Mouse (Mus musculus): ENCODE measurements around the gene Tlx1. TPM values are rescaled to one million over a fixed set of nuclear protein-coding genes. Genes with fewer than 3 reads are reported as not detected.
A peak's percentile ranks its signal among the peaks of the same experiment; 100 is the strongest.

The Tlx1 gene
- polyA plus RNA-seq, 1 experiment from 2014 or later = 1.8 TPM

- no peak for ATAC-seq (ENCODE audit: low FRiP score, low read depth)
- H3K9me3 ChIP-seq = peaks cover 3% of the 10 kb centered on the region; the same call in 1 of the 2 replicates
- no peak overlapping the region for H3K27ac ChIP-seq (replicated peaks)
- no peaks in the 10 kb centered on the region for H3K36me3 ChIP-seq
- H3K4me1 ChIP-seq (replicated peaks) = peaks cover 18% of the 10 kb centered on the region
- 3% methylated on average over 4 of the region's 4 CpGs for WGBS
- H3K9ac ChIP-seq = no peak overlapping the region
- peaks cover 95% of the 10 kb centered on the region for H3K27me3 ChIP-seq
- H3K4me2 ChIP-seq = no peak overlapping the region
- H3K4me3 ChIP-seq = no peak overlapping the region
Observed at GRCm38 (mm10) chr19:45147071-45147470, 3.4 kb upstream of the Tlx1 start.

GRCm38 (mm10) chr19:45151361-45152182 is 1.1 kb downstream of the Tlx1 start:
- H3K27me3 ChIP-seq = peaks cover 85% of the 10 kb centered on the region
- peaks cover 16% of the 10 kb centered on the region for H3K4me1 ChIP-seq (replicated peaks)
- 3% methylated on average over 36 of the region's 36 CpGs for WGBS
- no peak overlapping the region for H3K27ac ChIP-seq (replicated peaks)
- ATAC-seq (ENCODE audit: low FRiP score, low read depth) = 0 out of 2 replicates have a peak, but pooled peaks have one; percentile 42
- H3K4me2 ChIP-seq = peak overlapping the region; percentile 45
- peaks cover 3% of the 10 kb centered on the region; the same call in 1 of the 2 replicates for H3K9me3 ChIP-seq
- H3K36me3 ChIP-seq = no peaks in the 10 kb centered on the region
- H3K4me3 ChIP-seq = peak overlapping the region; percentile 28
- H3K9ac ChIP-seq = no peak overlapping the region

- Histone ChIP-seq H3K4me1 (replicated peaks) (peaks cover 16% of the 10 kb centered on the region), H3K9me3 (peaks cover 3% of the 10 kb centered on the region; the same call in 1 of the 2 replicates), H3K27me3 (peaks cover 85% of the 10 kb centered on the region), H3K27ac (replicated peaks) (no peak overlapping the region), H3K4me2 (no peak overlapping the region), H3K4me3 (no peak overlapping the region), H3K9ac (no peak overlapping the region), H3K36me3 (no peaks in the 10 kb centered on the region)
- WGBS = 3% methylated on average over 8 of the region's 8 CpGs
- ATAC-seq (ENCODE audit: low FRiP score, low read depth) = no peak
Observed at GRCm38 (mm10) chr19:45152183-45152650, 1.7 kb downstream of the Tlx1 start.

GRCm38 (mm10) chr19:45153311-45154058 is 3.0 kb downstream of the Tlx1 start:
- H3K4me2 ChIP-seq = peak overlapping the region; percentile 23; the same call in 1 of the 2 replicates
- under 1% methylated on average over 44 of the region's 44 CpGs for WGBS
- no peaks in the 10 kb centered on the region for H3K9me3 ChIP-seq
- no peak overlapping the region for H3K9ac ChIP-seq
- H3K27me3 ChIP-seq = peaks cover 84% of the 10 kb centered on the region
- no peak for ATAC-seq (ENCODE audit: low FRiP score, low read depth)
- H3K4me1 ChIP-seq (replicated peaks) = peaks cover 16% of the 10 kb centered on the region
- no peak overlapping the region for H3K27ac ChIP-seq (replicated peaks)
- H3K4me3 ChIP-seq = 0 out of 2 replicates have a peak overlapping the region, but pooled peaks have one; percentile 6
- H3K36me3 ChIP-seq = no peaks in the 10 kb centered on the region

GRCm38 (mm10) chr19:45154059-45154386 is 3.5 kb downstream of the Tlx1 start:
- H3K4me3 ChIP-seq = 0 out of 2 replicates have a peak overlapping the region, but pooled peaks have one; percentile 6
- ATAC-seq (ENCODE audit: low FRiP score, low read depth) = no peak

GRCm38 (mm10) chr19:45154521-45154920 is 4.0 kb downstream of the Tlx1 start:
- ATAC-seq (ENCODE audit: low FRiP score, low read depth) = no peak
- H3K36me3 ChIP-seq = no peaks in the 10 kb centered on the region
- H3K27ac ChIP-seq (replicated peaks) = no peak overlapping the region
- WGBS = under 1% methylated on average over 18 of the region's 18 CpGs
- H3K9me3 ChIP-seq = no peaks in the 10 kb centered on the region
- no peak overlapping the region for H3K4me3 ChIP-seq
- no peak overlapping the region for H3K9ac ChIP-seq
- H3K4me2 ChIP-seq = no peak overlapping the region
- peaks cover 16% of the 10 kb centered on the region for H3K4me1 ChIP-seq (replicated peaks)
- H3K27me3 ChIP-seq = peaks cover 84% of the 10 kb centered on the region

More at GRCm38 (mm10) chr19:45154059-45154386, 3.5 kb downstream of the Tlx1 start:
- Histone ChIP-seq H3K36me3 (no peaks in the 10 kb centered on the region), H3K27ac (replicated peaks) (no peak overlapping the region), H3K9ac (no peak overlapping the region), H3K4me1 (replicated peaks) (peaks cover 16% of the 10 kb centered on the region), H3K4me2 (peak overlapping the region; percentile 23; the same call in 1 of the 2 replicates), H3K9me3 (no peaks in the 10 kb centered on the region), H3K27me3 (peaks cover 84% of the 10 kb centered on the region)
- 0% methylated on average over 22 of the region's 24 CpGs for WGBS

GRCm38 (mm10) chr19:45155141-45155790 is 4.8 kb downstream of the Tlx1 start:
- Histone ChIP-seq H3K4me2 (no peak overlapping the region), H3K4me1 (replicated peaks) (peaks cover 16% of the 10 kb centered on the region), H3K4me3 (no peak overlapping the region), H3K27ac (replicated peaks) (no peak overlapping the region), H3K36me3 (no peaks in the 10 kb centered on the region), H3K9ac (no peak overlapping the region), H3K27me3 (peaks cover 84% of the 10 kb centered on the region), H3K9me3 (no peaks in the 10 kb centered on the region)
- WGBS = 4% methylated on average over 15 of the region's 15 CpGs
- no peak for ATAC-seq (ENCODE audit: low FRiP score, low read depth)

GRCm38 (mm10) chr19:45155791-45156186 is 5.3 kb downstream of the Tlx1 start:
- peaks cover 84% of the 10 kb centered on the region for H3K27me3 ChIP-seq
- ATAC-seq (ENCODE audit: low FRiP score, low read depth) = no peak

GRCm38 (mm10) chr19:45156381-45156780 is 5.9 kb downstream of the Tlx1 start:
- no peak overlapping the region for H3K4me3 ChIP-seq
- no peaks in the 10 kb centered on the region for H3K36me3 ChIP-seq
- no peak overlapping the region for H3K9ac ChIP-seq
- no peak overlapping the region for H3K27ac ChIP-seq (replicated peaks)
- no peaks in the 10 kb centered on the region for H3K9me3 ChIP-seq
- ATAC-seq (ENCODE audit: low FRiP score, low read depth) = no peak
- 2% methylated on average over 5 of the region's 5 CpGs for WGBS
- no peak overlapping the region for H3K4me2 ChIP-seq
- H3K27me3 ChIP-seq = peaks cover 84% of the 10 kb centered on the region
- peaks cover 6% of the 10 kb centered on the region; the same call in 1 of the 2 replicates for H3K4me1 ChIP-seq (replicated peaks)

More at GRCm38 (mm10) chr19:45155791-45156186, 5.3 kb downstream of the Tlx1 start:
- Histone ChIP-seq H3K4me2 (no peak overlapping the region), H3K9me3 (no peaks in the 10 kb centered on the region), H3K9ac (no peak overlapping the region), H3K4me1 (replicated peaks) (peaks cover 11% of the 10 kb centered on the region), H3K4me3 (no peak overlapping the region), H3K36me3 (no peaks in the 10 kb centered on the region), H3K27ac (replicated peaks) (no peak overlapping the region)
- 0% methylated on average over 26 of the region's 26 CpGs for WGBS

GRCm38 (mm10) chr19:45158201-45158600 is 7.7 kb downstream of the Tlx1 start:
- H3K9me3 ChIP-seq = no peaks in the 10 kb centered on the region
- H3K4me2 ChIP-seq = no peak overlapping the region
- H3K4me1 ChIP-seq (replicated peaks) = peaks cover 6% of the 10 kb centered on the region; the same call in 1 of the 2 replicates
- peaks cover 87% of the 10 kb centered on the region for H3K27me3 ChIP-seq
- H3K27ac ChIP-seq (replicated peaks) = no peak overlapping the region
- ATAC-seq (ENCODE audit: low FRiP score, low read depth) = no peak
- H3K4me3 ChIP-seq = no peak overlapping the region
- H3K36me3 ChIP-seq = no peaks in the 10 kb centered on the region
- H3K9ac ChIP-seq = no peak overlapping the region
- 9% methylated on average over 4 of the region's 4 CpGs for WGBS

GRCm38 (mm10) chr19:45158896-45159295 is 8.4 kb downstream of the Tlx1 start:
- H3K9ac ChIP-seq = no peak overlapping the region
- WGBS = 2% methylated on average over 20 of the region's 20 CpGs
- ATAC-seq (ENCODE audit: low FRiP score, low read depth) = no peak
- H3K4me2 ChIP-seq = no peak overlapping the region
- no peak overlapping the region for H3K4me3 ChIP-seq
- H3K4me1 ChIP-seq (replicated peaks) = peaks cover 1% of the 10 kb centered on the region; the same call in 1 of the 2 replicates
- H3K27me3 ChIP-seq = peaks cover 87% of the 10 kb centered on the region
- H3K36me3 ChIP-seq = no peaks in the 10 kb centered on the region
- H3K9me3 ChIP-seq = no peaks in the 10 kb centered on the region
- H3K27ac ChIP-seq (replicated peaks) = no peak overlapping the region

All from hindbrain, embryonic 15.5 days (tissue).